Mouse (Mus musculus): Measurements from ENCODE around the gene BC029722.
A peak's percentile ranks its signal among the peaks of the same experiment; 100 is the strongest.

BC029722 gene

GRCm38 (mm10) chr2:155814829-155815228 is 4.4 kb downstream of the BC029722 start:
- Histone ChIP-seq H3K36me3 (ENCODE audit: insufficient read depth, low read length) (peaks cover 13% of the 10 kb centered on the region), H3K27me3 (ENCODE audit: insufficient read depth, low read length) (peaks cover 10% of the 10 kb centered on the region; the same call in 1 of the 2 replicates), H3K4me1 (replicated peaks; ENCODE audit: low read depth, low read length) (peaks cover 54% of the 10 kb centered on the region), H3K9me3 (ENCODE audit: low read length) (no peaks in the 10 kb centered on the region), H3K4me3 (replicated peaks; ENCODE audit: low read length) (no peak overlapping the region)
- TF ChIP-seq NANOG (IDR thresholded peaks at IDR 0.05; ENCODE audit: borderline replicate concordance, low read length), result no peak
- no peak for TF ChIP-seq CTCF (conservative IDR thresholded peaks at IDR 0.05; ENCODE audit: low read length)
- TF ChIP-seq POU5F1 (IDR thresholded peaks at IDR 0.05; ENCODE audit: borderline replicate concordance, low read length), result no peak

GRCm38 (mm10) chr2:155812637-155813036 is 6.6 kb downstream of the BC029722 start:
- TF ChIP-seq CTCF (conservative IDR thresholded peaks at IDR 0.05; ENCODE audit: low read length) (no peak), POU5F1 (IDR thresholded peaks at IDR 0.05; ENCODE audit: borderline replicate concordance, low read length) (no peak), NANOG (IDR thresholded peaks at IDR 0.05; ENCODE audit: borderline replicate concordance, low read length) (no peak)
- H3K27me3 ChIP-seq (ENCODE audit: insufficient read depth, low read length), result peaks cover 22% of the 10 kb centered on the region; the same call in 1 of the 2 replicates
- no peaks in the 10 kb centered on the region for H3K9me3 ChIP-seq (ENCODE audit: low read length)
- peak overlapping the region; percentile 57 for H3K4me3 ChIP-seq (replicated peaks; ENCODE audit: low read length)
- H3K36me3 ChIP-seq (ENCODE audit: insufficient read depth, low read length), result peaks cover 7% of the 10 kb centered on the region
- H3K4me1 ChIP-seq (replicated peaks; ENCODE audit: low read depth, low read length), result peaks cover 41% of the 10 kb centered on the region

- TF ChIP-seq CTCF (conservative IDR thresholded peaks at IDR 0.05; ENCODE audit: low read length), result peak; percentile 98
- no peak for TF ChIP-seq POU5F1 (IDR thresholded peaks at IDR 0.05; ENCODE audit: borderline replicate concordance, low read length)
These were observed 7.3 kb downstream of the BC029722 start for GRCm38 (mm10) chr2:155811821-155812396.

GRCm38 (mm10) chr2:155809620-155810019 is 9.6 kb downstream of the BC029722 start:
- no peaks in the 10 kb centered on the region; the same call in 1 of the 2 replicates for H3K36me3 ChIP-seq (ENCODE audit: insufficient read depth, low read length)
- no peaks in the 10 kb centered on the region for H3K9me3 ChIP-seq (ENCODE audit: low read length)
- peak overlapping the region; percentile 70; the same call in 1 of the 2 replicates for H3K4me3 ChIP-seq (replicated peaks; ENCODE audit: low read length)
- H3K4me1 ChIP-seq (replicated peaks; ENCODE audit: low read depth, low read length), result peaks cover 36% of the 10 kb centered on the region
- H3K27me3 ChIP-seq (ENCODE audit: insufficient read depth, low read length), result peaks cover 38% of the 10 kb centered on the region
- no peak for TF ChIP-seq POU5F1 (IDR thresholded peaks at IDR 0.05; ENCODE audit: borderline replicate concordance, low read length)
- TF ChIP-seq NANOG (IDR thresholded peaks at IDR 0.05; ENCODE audit: borderline replicate concordance, low read length), result no peak
- no peak for TF ChIP-seq CTCF (conservative IDR thresholded peaks at IDR 0.05; ENCODE audit: low read length)

More at GRCm38 (mm10) chr2:155811821-155812396, 7.3 kb downstream of the BC029722 start:
- H3K9me3 ChIP-seq (ENCODE audit: low read length), result no peaks in the 10 kb centered on the region
- H3K36me3 ChIP-seq (ENCODE audit: insufficient read depth, low read length), result no peaks in the 10 kb centered on the region; the same call in none of the 2 replicates
- H3K4me1 ChIP-seq (replicated peaks; ENCODE audit: low read depth, low read length), result peaks cover 36% of the 10 kb centered on the region
- peaks cover 27% of the 10 kb centered on the region; the same call in 1 of the 2 replicates for H3K27me3 ChIP-seq (ENCODE audit: insufficient read depth, low read length)
- peak overlapping the region; percentile 57 for H3K4me3 ChIP-seq (replicated peaks; ENCODE audit: low read length)

- Histone ChIP-seq H3K27me3 (ENCODE audit: insufficient read depth, low read length) (peaks cover 38% of the 10 kb centered on the region), H3K4me3 (replicated peaks; ENCODE audit: low read length) (no peak overlapping the region), H3K4me1 (replicated peaks; ENCODE audit: low read depth, low read length) (peaks cover 25% of the 10 kb centered on the region), H3K9me3 (ENCODE audit: low read length) (no peaks in the 10 kb centered on the region), H3K36me3 (ENCODE audit: insufficient read depth, low read length) (no peaks in the 10 kb centered on the region)
- TF ChIP-seq CTCF (conservative IDR thresholded peaks at IDR 0.05; ENCODE audit: low read length) (no peak), NANOG (IDR thresholded peaks at IDR 0.05; ENCODE audit: borderline replicate concordance, low read length) (no peak)
These were observed 11.8 kb downstream of the BC029722 start for GRCm38 (mm10) chr2:155807408-155807807.

- Histone ChIP-seq H3K4me1 (replicated peaks; ENCODE audit: low read depth, low read length) (peaks cover 18% of the 10 kb centered on the region), H3K4me3 (replicated peaks; ENCODE audit: low read length) (no peak overlapping the region), H3K27me3 (ENCODE audit: insufficient read depth, low read length) (peaks cover 38% of the 10 kb centered on the region), H3K36me3 (ENCODE audit: insufficient read depth, low read length) (no peaks in the 10 kb centered on the region), H3K9me3 (ENCODE audit: low read length) (no peaks in the 10 kb centered on the region)
- TF ChIP-seq POU5F1 (IDR thresholded peaks at IDR 0.05; ENCODE audit: borderline replicate concordance, low read length) (no peak), CTCF (conservative IDR thresholded peaks at IDR 0.05; ENCODE audit: low read length) (no peak), NANOG (IDR thresholded peaks at IDR 0.05; ENCODE audit: borderline replicate concordance, low read length) (no peak)
These were observed 12.7 kb downstream of the BC029722 start for GRCm38 (mm10) chr2:155806548-155806947.

- no peaks in the 10 kb centered on the region for H3K36me3 ChIP-seq (ENCODE audit: insufficient read depth, low read length)
- no peak for TF ChIP-seq POU5F1 (IDR thresholded peaks at IDR 0.05; ENCODE audit: borderline replicate concordance, low read length)
- no peak for TF ChIP-seq CTCF (conservative IDR thresholded peaks at IDR 0.05; ENCODE audit: low read length)
- TF ChIP-seq NANOG (IDR thresholded peaks at IDR 0.05; ENCODE audit: borderline replicate concordance, low read length), result no peak
- H3K4me1 ChIP-seq (replicated peaks; ENCODE audit: low read depth, low read length), result peaks cover 13% of the 10 kb centered on the region
- no peak overlapping the region for H3K4me3 ChIP-seq (replicated peaks; ENCODE audit: low read length)
- peaks cover 40% of the 10 kb centered on the region for H3K27me3 ChIP-seq (ENCODE audit: insufficient read depth, low read length)
- H3K9me3 ChIP-seq (ENCODE audit: low read length), result no peaks in the 10 kb centered on the region
These were observed 13.3 kb downstream of the BC029722 start for GRCm38 (mm10) chr2:155805925-155806255.

GRCm38 (mm10) chr2:155805231-155805924 is 13.8 kb downstream of the BC029722 start:
- Histone ChIP-seq H3K36me3 (ENCODE audit: insufficient read depth, low read length) (no peaks in the 10 kb centered on the region), H3K9me3 (ENCODE audit: low read length) (no peaks in the 10 kb centered on the region), H3K27me3 (ENCODE audit: insufficient read depth, low read length) (peaks cover 36% of the 10 kb centered on the region), H3K4me1 (replicated peaks; ENCODE audit: low read depth, low read length) (peaks cover 8% of the 10 kb centered on the region), H3K4me3 (replicated peaks; ENCODE audit: low read length) (no peak overlapping the region)
- TF ChIP-seq POU5F1 (IDR thresholded peaks at IDR 0.05; ENCODE audit: borderline replicate concordance, low read length) (no peak), CTCF (conservative IDR thresholded peaks at IDR 0.05; ENCODE audit: low read length) (no peak), NANOG (IDR thresholded peaks at IDR 0.05; ENCODE audit: borderline replicate concordance, low read length) (no peak)

Measured in E14TG2a.4 (cell line).